21 mouse cellular contexts compared by ENCODE assay signal in genomic region chr9:22309651-22310050, GRCm38 (mm10). TPM values are rescaled to one million over a fixed set of nuclear protein-coding genes. Genes with fewer than 3 reads are reported as not detected.
DNase-seq lines count a peak whose midpoint lies in the region; ATAC-seq and TF ChIP-seq lines count a peak whose summit lies in the region.
"Had no signal": no experiment of that assay in that cellular context is flagged by ENCODE, and none has a peak within 500 bp of the region (broad histone marks: within the 10 kb centered on the region; RNA-seq: fewer than 3 reads in every experiment).

No protein-coding gene starts in this region.

- H3K27me3 ChIP-seq in heart, embryonic 10.5 days (ENCODE audit: insufficient read depth, poor library complexity, severe bottlenecking) = no peaks in the 10 kb centered on the region
- H3K27me3 ChIP-seq in liver, adult 2 months (ENCODE audit: control insufficient read depth, insufficient read depth, low read length) = no peaks in the 10 kb centered on the region
- H3K27me3 ChIP-seq in liver, embryonic 12.5 days (replicated peaks) = no peaks in the 10 kb centered on the region
- no peaks in the 10 kb centered on the region for H3K27me3 ChIP-seq in Patski
- no peaks in the 10 kb centered on the region for H3K27me3 ChIP-seq in neural tube, embryonic 15.5 days (replicated peaks)
- H3K27me3 ChIP-seq: liver, embryonic 13.5 days; lung, embryonic 15.5 days; midbrain, embryonic 13.5 days; neural tube, embryonic 13.5 days; stomach, embryonic 15.5 days had no signal

- no peak for TF ChIP-seq POLR2A in liver, adult 2 months (IDR thresholded peaks at IDR 0.05; ENCODE audit: extremely low read depth, insufficient read depth, low read length)

- no peak for TF ChIP-seq CTCF in liver, adult 2 months (IDR thresholded peaks at IDR 0.05; ENCODE audit: low read depth, low read length)
- TF ChIP-seq CTCF in Patski (IDR thresholded peaks at IDR 0.05) = no peak

- no peak overlapping the region for H3K27ac ChIP-seq in heart, embryonic 10.5 days
- no peak overlapping the region for H3K27ac ChIP-seq in liver, adult 2 months (replicated peaks; ENCODE audit: insufficient read depth, low read depth, low read length)
- H3K27ac ChIP-seq in liver, embryonic 12.5 days = no peak overlapping the region
- no peak overlapping the region for H3K27ac ChIP-seq in neural tube, embryonic 15.5 days (replicated peaks)
- H3K27ac ChIP-seq: left cerebral cortex, adult 2 months; liver, embryonic 13.5 days; lung, embryonic 15.5 days; midbrain, embryonic 13.5 days; neural tube, embryonic 13.5 days; stomach, embryonic 15.5 days had no signal

- H3K79me2 ChIP-seq in liver, adult 2 months (ENCODE audit: control insufficient read depth, insufficient read depth, low read length) = no peaks in the 10 kb centered on the region

- in situ Hi-C loops in Patski (cut with MboI; ENCODE audit: low pct_unique_long_range_greater_than_20kb) = no loop called here

- no peak overlapping the region for H3K4me3 ChIP-seq in heart, embryonic 10.5 days
- H3K4me3 ChIP-seq in liver, adult 2 months (ENCODE audit: insufficient read depth, low read depth, low read length) = no peak overlapping the region
- no peak overlapping the region for H3K4me3 ChIP-seq in liver, embryonic 12.5 days
- H3K4me3 ChIP-seq in neural tube, embryonic 15.5 days (replicated peaks) = no peak overlapping the region
- H3K4me3 ChIP-seq: left cerebral cortex, adult 2 months; liver, embryonic 13.5 days; lung, embryonic 15.5 days; midbrain, embryonic 13.5 days; neural tube, embryonic 13.5 days; stomach, embryonic 15.5 days had no signal

- no peak for ATAC-seq in liver, embryonic 12.5 days
- no peak for ATAC-seq in Patski
- ATAC-seq in neural tube, embryonic 15.5 days (ENCODE audit: low FRiP score) = no peak
- ATAC-seq: forebrain, embryonic 16.5 days; midbrain, embryonic 13.5 days had no signal

- CTCF ChIA-PET in Patski (lab: Charles Lee) = no interaction called here

- H3K4me1 ChIP-seq in heart, embryonic 10.5 days = peaks cover 10% of the 10 kb centered on the region
- peaks cover 7% of the 10 kb centered on the region for H3K4me1 ChIP-seq in liver, adult 2 months (ENCODE audit: control insufficient read depth, insufficient read depth, low read length)
- H3K4me1 ChIP-seq in liver, embryonic 12.5 days = peaks cover 12% of the 10 kb centered on the region
- peaks cover 16% of the 10 kb centered on the region for H3K4me1 ChIP-seq in neural tube, embryonic 15.5 days

- H3K9me3 ChIP-seq in heart, embryonic 10.5 days = 0 out of 2 replicates have a peak, but pooled peaks cover 4% of the 10 kb centered on the region
- H3K9me3 ChIP-seq in liver, embryonic 12.5 days (replicated peaks) = peaks cover 13% of the 10 kb centered on the region
- H3K9me3 ChIP-seq in neural tube, embryonic 15.5 days (replicated peaks) = no peaks in the 10 kb centered on the region
- H3K9me3 ChIP-seq: liver, embryonic 13.5 days; lung, embryonic 15.5 days; stomach, embryonic 15.5 days had no signal

- peak; percentile 17 for DNase-seq in heart, adult 8-10 months (ENCODE audit: low spot score)
- DNase-seq in heart, embryonic 10.5 days (ENCODE audit: low spot score) = no peak
- peak; percentile 24 for DNase-seq in liver, adult 2 months (ENCODE audit: extremely low read depth, low read depth, low spot score)
- peak; percentile 34 for DNase-seq in Patski (ENCODE audit: low read depth, low spot score)
- no peak for DNase-seq in spleen, adult 12 weeks (ENCODE audit: low spot score)
- DNase-seq: cerebellum, adult 18-20 months; cerebellum, postnatal 36 days; gastrocnemius, postnatal 25 days; kidney, postnatal 10 days; layer of hippocampus, adult 9-11 months; liver, embryonic 13.5 days; right cerebral cortex, postnatal 14 days; thymus, adult 18-20 months had no signal

- 92% methylated on average over 5 of the region's 5 CpGs for WGBS in heart, embryonic 10.5 days
- 76% methylated on average over 5 of the region's 5 CpGs for WGBS in liver, adult 2 months
- 78% methylated on average over 5 of the region's 5 CpGs for WGBS in liver, embryonic 12.5 days (ENCODE audit: insufficient replicate concordance)
- WGBS in neural tube, embryonic 15.5 days = 94% methylated on average over 5 of the region's 5 CpGs

- POLR2A ChIA-PET in Patski (lab: Charles Lee) = no interaction called here

- no peak overlapping the region for H3K4me2 ChIP-seq in liver, embryonic 12.5 days
- H3K4me2 ChIP-seq in neural tube, embryonic 15.5 days = no peak overlapping the region
- H3K4me2 ChIP-seq: liver, embryonic 13.5 days; lung, embryonic 15.5 days; midbrain, embryonic 13.5 days; neural tube, embryonic 13.5 days; stomach, embryonic 15.5 days had no signal

- H3K36me3 ChIP-seq in heart, embryonic 10.5 days = peaks cover 7% of the 10 kb centered on the region
- H3K36me3 ChIP-seq in liver, adult 2 months (ENCODE audit: control insufficient read depth, insufficient read depth, low read length) = no peaks in the 10 kb centered on the region
- H3K36me3 ChIP-seq in liver, embryonic 12.5 days = peaks cover 6% of the 10 kb centered on the region; the same call in 1 of the 2 replicates
- peaks cover 7% of the 10 kb centered on the region for H3K36me3 ChIP-seq in neural tube, embryonic 15.5 days
- H3K36me3 ChIP-seq: liver, embryonic 13.5 days had no signal

- no peak overlapping the region for H3K9ac ChIP-seq in liver, adult 2 months (ENCODE audit: low read depth, low read length)
- H3K9ac ChIP-seq in liver, embryonic 12.5 days = no peak overlapping the region
- no peak overlapping the region for H3K9ac ChIP-seq in neural tube, embryonic 15.5 days (replicated peaks)
- H3K9ac ChIP-seq: liver, embryonic 13.5 days; lung, embryonic 15.5 days; midbrain, embryonic 13.5 days; neural tube, embryonic 13.5 days; stomach, embryonic 15.5 days had no signal

RNA-seq across cellular contexts. Expression of gene Zfp810, which starts 2.2 kb away (rescaled TPM):
- total RNA-seq in heart, adult 8-10 months (2022) = 1 to 10 TPM; 4.5 to 8.9 (median 6.3) TPM
- polyA plus RNA-seq in heart, embryonic 10.5 days (2016; fragmentation: Nextera tagmentation; extraction: Ambion mirVana) = 17.2 and 19.9 TPM in 2 replicates
- total RNA-seq in liver, adult 2 months (2014; rRNA removed) = 4.6 and 4.7 TPM in 2 replicates
- 1.7 and 2.0 TPM in 2 replicates for polyA plus RNA-seq in liver, adult 2 months (2012; rRNA removed)
- 4.9 and 5.0 TPM in 2 replicates for polyA plus RNA-seq in liver, embryonic 12.5 days (2016; fragmentation: Nextera tagmentation; extraction: Ambion mirVana)
- polyA plus RNA-seq in Patski (2021) = 12.5 TPM
- 27.0 and 28.8 TPM in 2 replicates for polyA plus RNA-seq in neural tube, embryonic 15.5 days (2015; fragmentation: Nextera tagmentation; extraction: Ambion mirVana)

RNA-seq across cellular contexts. Expression of gene Zfp599, which starts 50.0 kb away (rescaled TPM):
- total RNA-seq in heart, adult 8-10 months (2022) = under 1 TPM; 0.08 to 0.49 (median 0.22) TPM
- polyA plus RNA-seq in heart, embryonic 10.5 days (2016; fragmentation: Nextera tagmentation; extraction: Ambion mirVana) = 5.1 and 5.4 TPM in 2 replicates
- total RNA-seq in liver, adult 2 months (2014; rRNA removed) = 0.09 and 0.13 TPM in 2 replicates
- not detected in 2 replicates for polyA plus RNA-seq in liver, adult 2 months (2012; rRNA removed)
- 2.2 and 2.3 TPM in 2 replicates for polyA plus RNA-seq in liver, embryonic 12.5 days (2016; fragmentation: Nextera tagmentation; extraction: Ambion mirVana)
- polyA plus RNA-seq in Patski (2021) = 0.27 TPM
- 6.8 and 7.6 TPM in 2 replicates for polyA plus RNA-seq in neural tube, embryonic 15.5 days (2015; fragmentation: Nextera tagmentation; extraction: Ambion mirVana)
- total RNA-seq: gastrocnemius, postnatal 25 days had no signal

Comparison
In these comparisons a context has a peak if more than half of its experiments do, and no peak if none do; other contexts are left out.
1. DNase-seq: peak in heart, adult 8-10 months (single experiment), liver, adult 2 months (single experiment) and Patski (single experiment); none in heart, embryonic 10.5 days (single experiment) and spleen, adult 12 weeks (single experiment).